Mouse (Mus musculus): Measurements from ENCODE around the gene Cct8l1. TPM values are rescaled to one million over a fixed set of nuclear protein-coding genes. Genes with fewer than 3 reads are reported as not detected.

Cct8l1 gene
- total RNA-seq, 4 experiments from 2014 or later: 0.13 to 0.14 TPM; not detected in 2

DNA sequence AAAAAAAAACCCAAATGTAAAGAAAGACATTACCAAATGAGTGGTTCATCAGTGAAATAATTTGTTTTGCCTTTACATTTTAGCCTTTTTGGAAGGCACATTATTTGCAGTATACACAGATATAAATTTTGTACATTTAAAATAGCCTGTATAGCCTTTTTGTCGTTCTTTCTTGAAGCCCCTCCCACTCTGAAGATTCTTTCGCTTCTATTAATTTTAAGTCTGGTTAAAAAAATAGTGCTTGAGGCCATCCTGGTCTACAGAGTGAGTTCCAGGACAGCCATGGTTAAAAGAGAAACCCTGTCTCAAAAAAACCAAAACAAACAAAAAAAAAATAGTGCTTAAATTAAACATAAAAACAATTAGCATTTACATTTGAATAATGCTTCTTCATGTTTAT is 14.8 kb downstream of the Cct8l1 start:
- no peak for DNase-seq

DNA sequence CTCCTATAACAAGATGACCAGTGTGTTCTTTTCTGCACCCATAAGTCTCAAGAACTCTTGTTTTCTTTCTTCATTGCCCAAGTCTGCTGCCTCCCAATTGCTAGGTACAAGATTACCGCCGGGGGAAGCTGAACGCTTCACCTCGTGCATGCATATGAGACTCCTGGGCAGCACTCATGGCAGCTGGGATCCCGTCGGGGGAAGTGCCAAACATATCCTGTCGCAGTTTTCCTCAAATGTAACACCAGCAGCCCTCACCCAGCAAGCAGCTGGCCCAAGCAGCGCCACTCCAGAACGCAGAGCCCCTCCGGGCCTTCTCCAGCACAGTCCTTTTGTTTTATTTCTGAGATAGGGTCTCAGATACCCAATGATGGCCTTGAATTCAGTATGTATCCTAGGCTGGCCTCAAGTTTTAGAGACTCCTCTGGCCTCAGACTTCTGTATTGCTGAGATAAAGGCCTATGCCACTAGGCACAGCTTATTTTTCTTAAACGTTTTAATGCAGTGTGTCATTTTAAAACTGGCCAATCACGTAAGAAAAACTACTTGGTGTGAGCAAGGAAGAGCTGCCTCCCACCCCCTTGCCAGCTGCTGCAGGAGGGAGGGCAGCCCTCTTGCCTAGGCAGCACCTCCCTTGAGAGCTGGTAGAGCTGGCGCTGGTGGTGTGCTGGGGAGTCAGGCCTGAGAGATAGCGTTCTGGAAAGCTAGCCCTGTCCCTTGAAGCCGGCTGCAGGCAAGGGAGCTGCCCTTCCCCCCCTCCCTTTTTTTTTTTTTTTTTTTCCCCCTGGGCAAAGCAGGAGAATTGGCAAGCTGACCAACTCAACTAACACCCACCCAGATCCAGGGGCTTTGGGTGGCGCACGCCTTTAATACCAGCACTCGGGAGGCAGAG is 16.6 kb downstream of the Cct8l1 start:
- no peak for DNase-seq

DNA sequence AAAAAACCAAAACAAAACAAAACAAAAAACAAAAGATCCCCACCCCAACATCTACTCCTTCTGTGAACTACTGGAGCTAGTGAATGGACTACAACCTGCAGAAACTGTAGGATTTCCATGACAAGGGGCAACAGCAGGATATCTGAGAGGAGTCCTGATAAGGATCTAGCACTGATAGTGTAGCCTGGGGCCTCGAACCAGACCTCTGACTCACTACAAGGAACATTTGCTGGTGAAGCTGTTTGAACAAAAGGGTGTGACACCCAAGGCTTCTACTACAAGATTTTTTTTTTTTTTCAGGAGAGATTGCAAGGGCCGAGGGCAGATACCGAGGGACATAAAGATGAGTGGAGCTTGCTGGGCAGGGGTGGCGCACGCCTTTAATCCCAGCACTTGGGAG is 17.4 kb downstream of the Cct8l1 start:
- DNase-seq: no peak

DNA sequence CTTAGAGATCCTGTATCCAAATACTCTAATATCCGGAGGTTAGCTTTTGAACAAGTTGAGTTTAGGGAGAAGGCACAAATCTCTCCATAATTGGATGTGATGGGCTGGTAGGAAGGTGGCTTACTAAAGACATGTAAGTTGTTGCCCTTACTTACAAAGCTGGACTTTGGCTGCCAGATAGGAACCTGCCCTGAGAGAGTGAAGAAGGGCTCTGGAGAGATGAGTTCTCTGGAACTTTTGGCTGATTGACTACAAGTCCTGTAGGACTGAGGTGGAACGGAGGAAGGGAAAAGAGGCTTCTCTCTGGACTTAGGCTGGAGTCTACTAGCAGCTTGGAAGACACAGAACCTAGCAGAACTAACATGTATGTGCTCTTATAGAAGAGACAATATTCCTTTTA is 19.7 kb downstream of the Cct8l1 start:
- DNase-seq: no peak

DNA sequence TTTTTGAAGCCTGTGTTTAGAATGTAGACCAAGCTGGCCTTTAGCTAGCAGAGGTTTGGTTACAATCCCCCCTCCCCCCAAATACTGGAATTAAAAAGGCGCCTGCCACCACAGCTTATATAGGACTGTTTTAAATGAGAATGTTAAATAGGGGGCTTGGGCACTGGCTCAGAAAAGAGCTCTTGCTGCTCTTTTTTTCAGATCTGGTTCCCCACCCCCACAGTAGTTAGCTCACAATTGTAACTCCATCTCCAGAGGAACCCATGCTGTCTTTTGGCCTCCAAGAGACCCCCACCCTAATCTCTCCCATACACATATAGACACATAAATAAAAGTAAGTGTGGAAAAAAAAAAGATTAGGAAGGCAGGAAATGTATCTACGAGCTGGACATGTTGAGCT is 20.6 kb downstream of the Cct8l1 start:
- no peak for DNase-seq

DNA sequence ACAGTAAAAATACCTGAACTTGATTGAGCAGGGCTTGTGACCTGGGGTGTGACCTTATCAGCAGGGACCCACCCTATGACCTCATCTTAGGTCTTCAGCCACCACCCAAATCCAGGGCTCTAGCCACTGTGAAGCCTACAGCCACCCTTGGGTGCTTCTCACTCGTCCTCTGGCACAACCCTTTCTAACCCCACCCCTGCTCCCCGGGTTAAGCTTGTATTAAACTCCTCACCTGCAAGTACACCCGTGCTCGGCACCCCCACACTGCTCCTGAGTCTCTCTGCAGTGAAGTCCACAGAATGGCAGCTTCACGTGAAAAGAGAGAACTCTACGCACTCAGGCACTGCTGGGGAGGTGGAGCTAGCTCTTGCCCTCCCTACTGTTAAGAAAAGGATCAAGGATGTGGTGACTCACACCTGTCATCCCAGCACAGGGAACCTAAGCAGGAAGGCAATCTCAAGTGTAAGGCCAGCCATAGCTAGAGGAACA is 21.1 kb downstream of the Cct8l1 start:
- DNase-seq: no peak

DNA sequence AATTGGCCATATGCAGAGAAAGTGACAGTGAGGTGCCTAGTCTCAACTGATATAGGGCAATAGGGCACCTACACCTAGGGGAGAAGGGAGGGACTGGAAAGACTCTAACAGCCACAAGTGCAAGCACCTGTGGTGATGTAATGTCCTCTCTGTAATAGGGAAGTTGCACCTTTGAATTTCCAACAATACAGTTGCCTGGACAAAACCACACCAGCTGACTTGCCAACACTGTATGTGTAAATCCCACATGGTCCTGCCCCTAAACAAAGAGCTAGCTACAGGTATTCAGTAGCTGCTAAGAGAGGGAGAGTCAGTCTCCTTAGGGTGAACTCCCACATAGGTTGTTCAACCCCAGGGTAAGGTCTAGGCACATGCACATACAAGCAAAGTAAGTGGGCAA is 24.5 kb downstream of the Cct8l1 start:
- no peak for DNase-seq

DNA sequence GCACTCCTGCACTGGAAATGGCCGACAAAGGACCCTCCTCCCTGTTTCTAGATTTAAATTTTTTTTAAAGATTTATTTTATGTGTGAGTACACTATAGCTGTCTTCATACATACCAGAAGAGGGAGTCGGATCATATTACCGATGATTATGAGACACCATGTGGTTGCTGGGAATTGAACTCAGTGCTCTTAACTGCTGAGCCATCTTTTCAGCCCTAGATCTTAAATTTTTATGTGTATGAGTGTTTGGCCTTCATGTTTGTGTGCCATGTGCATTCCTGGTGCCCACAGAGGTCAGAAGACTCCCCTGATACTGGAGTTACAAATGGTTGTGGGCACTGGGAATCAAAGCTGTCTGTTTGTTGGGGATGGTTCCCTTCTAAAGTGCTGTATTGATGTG is 25.1 kb downstream of the Cct8l1 start:
- no peak for DNase-seq

DNA sequence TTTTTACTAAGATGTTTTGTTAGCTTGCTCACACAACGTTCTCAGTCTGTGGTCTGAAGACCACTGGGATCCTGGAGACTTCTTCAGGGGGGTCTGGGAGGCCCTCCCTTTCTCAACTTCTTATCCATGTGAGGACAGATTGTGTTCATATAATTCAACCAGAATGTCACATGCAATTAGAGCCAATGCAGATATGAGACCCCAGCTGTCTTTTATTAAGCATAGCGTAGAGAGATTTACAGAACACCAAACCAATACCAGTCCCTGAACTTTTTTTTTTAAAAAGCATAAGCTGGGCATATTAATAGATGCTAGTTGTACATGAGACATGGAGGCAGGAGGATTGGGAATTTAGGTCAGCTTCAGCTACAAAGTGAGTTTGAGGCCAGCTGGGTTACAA is 25.8 kb downstream of the Cct8l1 start:
- DNase-seq: no peak

DNA sequence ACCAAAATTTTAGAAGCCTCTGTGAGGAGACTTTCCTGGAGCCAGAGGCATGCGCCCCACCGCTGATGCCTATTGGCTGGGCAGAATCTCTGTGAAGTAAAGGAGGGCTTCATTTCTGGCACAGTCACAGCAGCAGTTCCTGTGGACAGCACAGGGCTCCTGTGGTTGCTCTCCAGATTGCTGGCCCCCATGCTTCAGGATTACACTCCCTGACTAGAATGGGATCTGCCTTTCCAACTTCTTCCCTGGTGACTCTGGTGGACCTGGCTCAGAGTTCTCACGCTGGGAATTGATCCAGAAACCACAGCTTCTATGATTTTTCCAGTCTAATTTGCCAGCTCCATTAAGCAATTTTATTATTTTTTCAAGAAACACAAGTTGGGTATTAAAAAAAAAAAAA is 28.2 kb downstream of the Cct8l1 start:
- peak; percentile 24 for DNase-seq

DNA sequence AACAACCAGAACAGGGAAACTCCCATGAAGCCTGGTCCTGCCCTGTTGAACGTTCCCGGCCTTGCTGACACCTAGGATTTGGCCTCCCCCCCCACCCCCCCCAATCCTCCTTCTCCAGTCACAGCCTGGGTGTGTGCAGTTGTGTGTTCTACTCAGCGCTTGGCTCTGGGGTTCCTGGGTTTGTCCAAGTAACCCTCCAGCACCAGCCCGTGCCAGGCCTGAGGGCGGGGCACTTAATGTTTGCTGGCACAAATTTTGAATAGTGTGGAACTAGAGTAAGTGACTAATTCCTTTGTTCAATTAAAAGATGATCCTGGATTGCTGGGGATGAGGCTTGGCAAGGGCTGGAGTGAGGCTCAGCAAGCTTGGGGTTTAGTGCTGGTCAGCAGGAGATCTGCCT is 28.7 kb downstream of the Cct8l1 start:
- DNase-seq: no peak

DNA sequence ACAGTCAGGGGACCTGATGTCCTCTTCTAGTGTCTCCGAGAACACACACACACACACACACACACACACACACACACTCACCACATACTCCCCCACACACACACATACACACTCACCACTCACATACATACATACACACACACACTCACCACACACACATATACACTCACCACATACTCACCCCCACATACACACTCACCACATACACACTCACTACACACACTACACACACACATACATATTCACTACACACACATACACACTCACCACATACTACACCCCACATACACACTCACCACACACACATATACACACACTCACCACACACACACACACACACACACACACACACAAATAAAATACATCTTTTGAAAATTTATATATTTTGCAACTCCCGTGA is 31.0 kb downstream of the Cct8l1 start:
- DNase-seq: no peak

DNA sequence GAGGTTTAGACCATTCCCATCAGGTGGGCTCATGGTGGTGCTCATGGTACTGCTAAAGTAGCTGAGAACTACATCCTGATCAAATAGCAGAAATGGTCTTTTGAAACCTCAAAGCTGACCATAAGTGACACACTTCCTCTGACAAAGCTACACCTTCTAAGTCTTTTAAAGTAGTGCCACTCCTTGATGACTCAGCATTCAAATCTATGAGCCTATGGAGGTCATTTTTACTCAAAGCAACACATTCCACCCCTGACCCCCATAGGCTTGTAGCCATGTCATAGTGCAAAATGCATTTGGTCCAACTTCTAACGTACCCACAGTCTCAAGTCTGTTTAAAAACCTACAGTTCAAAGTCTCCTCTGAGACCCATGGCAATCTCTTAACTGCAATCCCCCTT is 35.0 kb downstream of the Cct8l1 start:
- no peak for DNase-seq

DNA sequence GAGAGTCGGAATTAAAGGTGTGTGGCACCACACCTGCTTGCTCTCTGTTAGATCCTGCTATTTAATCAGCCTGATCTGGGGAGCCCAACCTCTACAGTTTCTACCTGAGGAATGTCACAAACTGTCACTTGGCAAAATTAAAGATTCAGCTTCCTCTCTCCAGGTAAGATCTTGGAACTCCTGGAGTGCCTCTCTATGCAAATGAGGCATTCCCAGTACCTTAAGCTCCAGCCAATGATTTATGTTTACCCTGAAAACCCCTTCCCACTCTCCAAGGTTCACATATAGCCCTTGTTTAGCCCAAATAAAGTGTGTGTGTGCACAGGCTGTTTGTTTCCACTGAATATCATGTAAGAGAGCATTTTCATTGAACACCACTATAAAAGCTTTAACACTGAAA is 38.3 kb downstream of the Cct8l1 start:
- DNase-seq: no peak

DNA sequence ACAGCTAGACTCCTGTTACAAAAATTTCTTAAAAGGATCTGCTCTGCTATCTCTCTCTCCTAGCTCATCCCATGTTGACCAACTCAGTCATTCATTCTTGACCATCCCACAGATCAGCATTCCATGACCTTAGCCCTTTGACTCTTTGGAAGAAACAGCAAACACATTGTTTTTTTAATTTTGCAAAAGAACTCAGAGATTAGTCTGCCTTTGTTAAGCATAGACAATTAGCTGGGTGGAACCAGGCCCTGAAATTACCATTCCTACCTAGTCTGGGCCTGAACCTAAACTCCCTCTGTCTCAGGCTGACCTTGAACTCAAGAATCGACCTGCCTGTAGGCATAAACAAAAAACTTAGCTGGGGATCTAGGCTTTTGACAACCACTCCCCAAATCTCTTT is 38.8 kb downstream of the Cct8l1 start:
- DNase-seq: no peak

DNA sequence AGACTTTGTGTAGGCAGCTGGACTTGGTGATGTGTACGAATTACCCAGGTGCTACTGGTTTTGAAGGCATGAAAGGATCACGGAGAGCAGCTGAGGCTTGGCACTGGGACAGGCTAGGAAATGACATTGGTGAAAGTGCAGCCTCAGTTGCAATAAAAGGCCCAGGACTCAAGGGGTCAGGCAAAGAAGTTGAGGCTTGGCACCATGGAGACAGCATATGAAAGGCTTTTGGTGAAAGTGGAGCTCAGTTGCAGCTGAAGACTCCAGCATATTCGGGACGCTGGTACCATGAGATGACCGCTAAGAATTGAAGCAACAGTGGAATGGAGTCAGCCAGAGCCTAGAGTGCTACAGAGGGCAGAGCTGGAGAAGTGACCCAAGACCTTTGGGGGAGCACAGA is 39.8 kb downstream of the Cct8l1 start:
- DNase-seq: no peak

DNA sequence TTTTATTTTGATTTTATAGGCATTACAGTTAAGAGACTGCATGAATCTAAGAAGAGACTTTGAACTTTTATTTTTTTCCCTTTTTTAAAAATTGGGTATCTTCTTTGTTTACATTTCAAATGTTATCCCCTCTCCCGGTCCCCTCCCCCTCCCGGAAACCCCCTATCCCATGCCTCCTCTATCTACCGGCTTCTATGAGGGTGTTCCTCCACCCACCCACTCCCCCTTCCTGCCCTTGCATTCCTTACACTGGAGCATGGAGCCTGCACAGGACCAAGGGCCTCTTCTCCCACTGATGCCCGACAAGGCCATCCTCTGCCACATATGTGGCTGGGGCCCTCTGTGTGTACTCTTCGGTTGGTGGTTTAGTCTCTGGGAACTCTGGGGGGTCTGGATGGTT is 40.5 kb downstream of the Cct8l1 start:
- DNase-seq: no peak

Other genes starting within 250 kb of the Cct8l1 start
- 10 to 100 TPM; 48.3 to 91.2 (median 68.8) TPM for gene Kmt2c, start 17.3 kb upstream of the Cct8l1 start, total RNA-seq (2022)
- gene Xrcc2, start 189.8 kb downstream of the Cct8l1 start, total RNA-seq (2022): 1 to 10 TPM; 4.6 to 7.7 (median 5.9) TPM
- gene Actr3b, start 243.9 kb downstream of the Cct8l1 start, total RNA-seq (2022): 10 to 100 TPM; 11.1 to 13.8 (median 12.3) TPM